Mouse (Mus musculus) spleen, postnatal 10 days (tissue): ENCODE data around the gene Fggy.

ENCODE experiments used
- DNase-seq, 2 experiments: peaks; one replicate each; pipeline ENCODE4 v3.0.0; 2021 to 2022; ENCODE audit warnings: low spot score in 2 of 2

Fggy gene

GRCm38 (mm10) chr4:95778528-95778927 lies 221.2 kb downstream of the Fggy start:
- DNase-seq = no peak

GRCm38 (mm10) chr4:95784146-95784895 lies 227.0 kb downstream of the Fggy start:
- no peak for DNase-seq

- no peak for DNase-seq
Observed at GRCm38 (mm10) chr4:95787609-95788008, 230.3 kb downstream of the Fggy start.

GRCm38 (mm10) chr4:95788867-95789266 lies 231.6 kb downstream of the Fggy start:
- no peak for DNase-seq

GRCm38 (mm10) chr4:95791913-95792475 lies 234.7 kb downstream of the Fggy start:
- DNase-seq = no peak

GRCm38 (mm10) chr4:95793647-95794328 lies 236.5 kb downstream of the Fggy start:
- DNase-seq = no peak

GRCm38 (mm10) chr4:95794651-95795050 lies 237.3 kb downstream of the Fggy start:
- DNase-seq = no peak

- DNase-seq = no peak
Observed at GRCm38 (mm10) chr4:95795283-95795682, 238.0 kb downstream of the Fggy start.

GRCm38 (mm10) chr4:95819650-95820049 lies 262.3 kb downstream of the Fggy start:
- DNase-seq = no peak

- DNase-seq = no peak
Observed at GRCm38 (mm10) chr4:95821906-95822579, 264.7 kb downstream of the Fggy start.

GRCm38 (mm10) chr4:95828164-95828563 lies 270.9 kb downstream of the Fggy start:
- no peak for DNase-seq

- DNase-seq = no peak
Observed at GRCm38 (mm10) chr4:95830320-95830719, 273.0 kb downstream of the Fggy start.

- no peak for DNase-seq
Observed at GRCm38 (mm10) chr4:95839860-95840259, 282.6 kb downstream of the Fggy start.

- no peak for DNase-seq
Observed at GRCm38 (mm10) chr4:95840389-95841053, 283.2 kb downstream of the Fggy start.

GRCm38 (mm10) chr4:95845981-95846617 lies 288.8 kb downstream of the Fggy start:
- DNase-seq = no peak

- DNase-seq = no peak
Observed at GRCm38 (mm10) chr4:95847219-95847618, 289.9 kb downstream of the Fggy start.

- DNase-seq = no peak
Observed at GRCm38 (mm10) chr4:95847664-95848063, 290.4 kb downstream of the Fggy start.

GRCm38 (mm10) chr4:95849497-95849896 lies 292.2 kb downstream of the Fggy start:
- no peak for DNase-seq

- no peak for DNase-seq
Observed at GRCm38 (mm10) chr4:95850044-95850739, 292.9 kb downstream of the Fggy start.

- DNase-seq = no peak
Observed at GRCm38 (mm10) chr4:95852257-95852656, 294.9 kb downstream of the Fggy start.

GRCm38 (mm10) chr4:95856008-95856407 lies 298.7 kb downstream of the Fggy start:
- no peak for DNase-seq
